Mouse (Mus musculus) right cerebral cortex, postnatal 14 days (tissue): ENCODE data around the gene Popdc3.
A peak's percentile ranks its signal among the peaks of the same experiment; 100 is the strongest.
"Not testable (repeated sequence)": the region's sequence is repeated elsewhere in the genome, so short reads cannot be mapped to it uniquely, and the experiment has no call there.

Experiments
- DNase-seq: peaks from one replicate; pipeline ENCODE4 v3.0.0; 2022

Popdc3 gene

GRCm38 (mm10) chr10:45320296-45320695 is 142.4 kb downstream of the Popdc3 start:
- DNase-seq, result no peak

- no peak for DNase-seq
Measured at GRCm38 (mm10) chr10:45324159-45324558, 146.3 kb downstream of the Popdc3 start.

- no peak for DNase-seq
Measured at GRCm38 (mm10) chr10:45328196-45329000, 150.5 kb downstream of the Popdc3 start.

- no peak for DNase-seq
Measured at GRCm38 (mm10) chr10:45334925-45335324, 157.0 kb downstream of the Popdc3 start.

GRCm38 (mm10) chr10:45335434-45336422 is 157.8 kb downstream of the Popdc3 start, which contains the start of gene Bves:
TSS of gene Bves (plus strand) at chr10:45335772.
- DNase-seq, result peak; percentile 36

GRCm38 (mm10) chr10:45339106-45339505 is 161.2 kb downstream of the Popdc3 start:
- no peak for DNase-seq

GRCm38 (mm10) chr10:45344381-45344780 is 166.5 kb downstream of the Popdc3 start:
- no peak for DNase-seq

GRCm38 (mm10) chr10:45345217-45345616 is 167.3 kb downstream of the Popdc3 start:
- DNase-seq, result no peak

- not testable (repeated sequence) for DNase-seq
Measured at GRCm38 (mm10) chr10:45348143-45348542, 170.2 kb downstream of the Popdc3 start.

- DNase-seq, result no peak
Measured at GRCm38 (mm10) chr10:45356091-45356490, 178.2 kb downstream of the Popdc3 start.

- no peak for DNase-seq
Measured at GRCm38 (mm10) chr10:45363396-45363795, 185.5 kb downstream of the Popdc3 start.

- no peak for DNase-seq
Measured at GRCm38 (mm10) chr10:45366987-45367705, 189.2 kb downstream of the Popdc3 start.
